Mouse (Mus musculus) testis, adult 2 months (tissue): Measurements from ENCODE around the gene Nop9. TPM values are rescaled to one million over a fixed set of nuclear protein-coding genes. Genes with fewer than 3 reads are reported as not detected.

Source experiments
- H3K27ac ChIP-seq: fragments of 200-500 bp; 2 replicates; pipeline ENCODE4 v1.5.1; 2012; ENCODE audit warnings: low read depth, low read length; ENCODE audit not compliant: control insufficient read depth, insufficient read depth
- H3K27me3 ChIP-seq: fragments of 200-500 bp; 2 replicates; pipeline ENCODE4 v1.6.1; 2012; ENCODE audit warnings: mild to moderate bottlenecking, low read length, moderate library complexity; ENCODE audit not compliant: control insufficient read depth, insufficient read depth
- H3K36me3 ChIP-seq: fragments of 200-500 bp; 2 replicates; pipeline ENCODE4 v1.6.1; 2012; ENCODE audit warnings: mild to moderate bottlenecking, low read length; ENCODE audit not compliant: control insufficient read depth, insufficient read depth
- H3K4me1 ChIP-seq: fragments of 200-500 bp; 2 replicates; pipeline ENCODE4 v1.6.1; 2012; ENCODE audit warnings: low read length; ENCODE audit not compliant: control insufficient read depth, insufficient read depth
- H3K4me3 ChIP-seq: fragments of 200-500 bp; 2 replicates; pipeline ENCODE4 v1.5.1; 2012; ENCODE audit warnings: low read depth, mild to moderate bottlenecking, low read length, moderate library complexity, mixed read lengths; ENCODE audit not compliant: control insufficient read depth
- CTCF ChIP-seq: fragments of 200-500 bp; IDR thresholded peaks from 2 replicates; pipeline ENCODE4 v1.5.1; 2012; ENCODE audit warnings: low read depth, mild to moderate bottlenecking, inconsistent platforms, low read length, moderate library complexity; ENCODE audit not compliant: control insufficient read depth, insufficient read depth, insufficient replicate concordance
- POLR2A ChIP-seq: fragments of 200-500 bp; IDR thresholded peaks from 2 replicates; pipeline ENCODE4 v1.6.1; 2012; ENCODE audit warnings: low read depth, mild to moderate bottlenecking, inconsistent platforms, low read length, moderate library complexity; ENCODE audit not compliant: control insufficient read depth
- polyA plus RNA-seq: library from polyadenylated mRNA; depleted of rRNA; stranded (reverse); fragments of >200 nt; gene quantifications from 2 replicates; pipeline ENCODE4 v1.2.3, GENCODE M21; 2012

Gene Nop9
- polyA plus RNA-seq, 1 experiment, result 144 TPM

- H3K4me1 ChIP-seq, result peaks cover 11% of the 10 kb centered on the region
- TF ChIP-seq POLR2A, result no peak
- TF ChIP-seq CTCF, result no peak
- no peak overlapping the region for H3K27ac ChIP-seq
- H3K36me3 ChIP-seq, result no peaks in the 10 kb centered on the region
- H3K27me3 ChIP-seq, result no peaks in the 10 kb centered on the region
- H3K4me3 ChIP-seq, result no peak overlapping the region
Observed at GRCm38 (mm10) chr14:55730116-55730515, 15.4 kb upstream of the Nop9 start.

GRCm38 (mm10) chr14:55730531-55731032 lies 14.9 kb upstream of the Nop9 start:
- H3K27me3 ChIP-seq, result no peaks in the 10 kb centered on the region
- H3K4me1 ChIP-seq, result peaks cover 11% of the 10 kb centered on the region
- H3K27ac ChIP-seq, result no peak overlapping the region
- TF ChIP-seq POLR2A (no peak), CTCF (no peak)
- no peak overlapping the region for H3K4me3 ChIP-seq
- H3K36me3 ChIP-seq, result no peaks in the 10 kb centered on the region

- no peak overlapping the region for H3K27ac ChIP-seq
- H3K4me3 ChIP-seq, result peak overlapping the region; percentile 50
- no peaks in the 10 kb centered on the region for H3K36me3 ChIP-seq
- peaks cover 11% of the 10 kb centered on the region for H3K4me1 ChIP-seq
- no peak for TF ChIP-seq POLR2A
- no peaks in the 10 kb centered on the region for H3K27me3 ChIP-seq
Observed at GRCm38 (mm10) chr14:55733889-55734288, 11.6 kb upstream of the Nop9 start.

- no peak overlapping the region for H3K27ac ChIP-seq
- no peaks in the 10 kb centered on the region for H3K36me3 ChIP-seq
- TF ChIP-seq POLR2A (no peak), CTCF (no peak)
- H3K4me3 ChIP-seq, result no peak overlapping the region
- H3K27me3 ChIP-seq, result no peaks in the 10 kb centered on the region
- H3K4me1 ChIP-seq, result peaks cover 11% of the 10 kb centered on the region
Observed at GRCm38 (mm10) chr14:55734869-55735268, 10.6 kb upstream of the Nop9 start.

- TF ChIP-seq CTCF (no peak), POLR2A (no peak)
- H3K27me3 ChIP-seq, result no peaks in the 10 kb centered on the region
Observed at GRCm38 (mm10) chr14:55735334-55735733, 10.2 kb upstream of the Nop9 start.

GRCm38 (mm10) chr14:55735758-55736157 lies 9.7 kb upstream of the Nop9 start:
- no peak overlapping the region for H3K4me3 ChIP-seq
- peaks cover 9% of the 10 kb centered on the region for H3K4me1 ChIP-seq
- no peak overlapping the region for H3K27ac ChIP-seq
- no peaks in the 10 kb centered on the region for H3K27me3 ChIP-seq
- no peak for TF ChIP-seq POLR2A
- TF ChIP-seq CTCF, result no peak
- no peaks in the 10 kb centered on the region for H3K36me3 ChIP-seq

More at GRCm38 (mm10) chr14:55735334-55735733, 10.2 kb upstream of the Nop9 start:
- no peaks in the 10 kb centered on the region for H3K36me3 ChIP-seq
- no peak overlapping the region for H3K4me3 ChIP-seq
- H3K27ac ChIP-seq, result no peak overlapping the region
- peaks cover 9% of the 10 kb centered on the region for H3K4me1 ChIP-seq

GRCm38 (mm10) chr14:55737086-55737687 lies 8.3 kb upstream of the Nop9 start:
- peaks cover 9% of the 10 kb centered on the region for H3K4me1 ChIP-seq
- no peak overlapping the region for H3K27ac ChIP-seq
- no peaks in the 10 kb centered on the region for H3K36me3 ChIP-seq
- no peak overlapping the region for H3K4me3 ChIP-seq
- no peaks in the 10 kb centered on the region for H3K27me3 ChIP-seq
- TF ChIP-seq CTCF (no peak), POLR2A (no peak)

- TF ChIP-seq POLR2A (no peak), CTCF (peak; percentile 94; the same call in 1 of the 2 replicates)
- peaks cover 11% of the 10 kb centered on the region for H3K4me1 ChIP-seq
- no peak overlapping the region for H3K4me3 ChIP-seq
- no peak overlapping the region for H3K27ac ChIP-seq
- H3K36me3 ChIP-seq, result no peaks in the 10 kb centered on the region; the same call in 1 of the 2 replicates
- no peaks in the 10 kb centered on the region for H3K27me3 ChIP-seq
Observed at GRCm38 (mm10) chr14:55743711-55744110, 1.8 kb upstream of the Nop9 start.
